Mouse (Mus musculus) hindbrain, embryonic 16.5 days (tissue): ENCODE measurements around the gene Ddb1. TPM values are rescaled to one million over a fixed set of nuclear protein-coding genes. Genes with fewer than 3 reads are reported as not detected.
"Not testable (repeated sequence)": the region's sequence is repeated elsewhere in the genome, so short reads cannot be mapped to it uniquely, and the experiment has no call there.

Experiments used
- ATAC-seq: fragments of 200-750 bp; cut with Nextera tagmentation; 2 replicates; pipeline ENCODE4 v1.8.0; 2017; ENCODE audit warnings: moderate TSS enrichment, moderate library complexity
- H3K27ac ChIP-seq: fragments of 300-500 bp; sonication (generic); 2 replicates; pipeline ENCODE4 v1.5.1; 2014; ENCODE audit warnings: low read depth, mild to moderate bottlenecking, control low read depth, low read length, moderate library complexity
- H3K27me3 ChIP-seq: fragments of 300-500 bp; sonication (generic); replicated peaks from 2 replicates; pipeline ENCODE4 v1.6.1; 2014; ENCODE audit warnings: low read length; ENCODE audit not compliant: control insufficient read depth, insufficient read depth
- H3K36me3 ChIP-seq: fragments of 300-500 bp; sonication (generic); 2 replicates; pipeline ENCODE4 v1.6.1; 2014; ENCODE audit warnings: mild to moderate bottlenecking, low read length, moderate library complexity, mixed read lengths; ENCODE audit not compliant: control insufficient read depth, insufficient read depth
- H3K4me1 ChIP-seq: fragments of 300-500 bp; sonication (generic); 2 replicates; pipeline ENCODE4 v1.6.1; 2014; ENCODE audit warnings: low read depth, low read length; ENCODE audit not compliant: control insufficient read depth, insufficient read depth
- H3K4me2 ChIP-seq: fragments of 300-500 bp; sonication (generic); 2 replicates; pipeline ENCODE4 v1.6.1; 2014; ENCODE audit warnings: mild to moderate bottlenecking, low read length, control low read depth, moderate library complexity
- H3K4me3 ChIP-seq: fragments of 300-500 bp; sonication (generic); 2 replicates; pipeline ENCODE4 v1.5.1; 2014; ENCODE audit warnings: mild to moderate bottlenecking, low read length, control low read depth, moderate library complexity
- H3K9ac ChIP-seq: fragments of 300-500 bp; sonication (generic); 2 replicates; pipeline ENCODE4 v1.6.1; 2014; ENCODE audit warnings: low read depth, mild to moderate bottlenecking, control low read depth, low read length, moderate library complexity
- H3K9me3 ChIP-seq: fragments of 300-500 bp; sonication (generic); 2 replicates; pipeline ENCODE4 v1.6.1; 2014; ENCODE audit warnings: mild to moderate bottlenecking, low read length, moderate library complexity; ENCODE audit not compliant: control insufficient read depth
- WGBS: fragments of 180-500 bp; shearing (Covaris S2); extraction: QIAGEN DNeasy Blood & Tissue Kit; methylation state at CpG from one replicate; pipeline ENCODE4 v1.1.7; 2014; 5-methylcytosine and 5-hydroxymethylcytosine counted together
- polyA plus RNA-seq: library from polyadenylated mRNA; unstranded; fragments of >200 nt; fragmentation: Nextera tagmentation; extraction: Ambion mirVana; gene quantifications from 2 replicates; pipeline ENCODE4 v1.2.1, GENCODE M21; 2015

Ddb1 gene
- polyA plus RNA-seq = 203 and 237 TPM in 2 replicates

DNA sequence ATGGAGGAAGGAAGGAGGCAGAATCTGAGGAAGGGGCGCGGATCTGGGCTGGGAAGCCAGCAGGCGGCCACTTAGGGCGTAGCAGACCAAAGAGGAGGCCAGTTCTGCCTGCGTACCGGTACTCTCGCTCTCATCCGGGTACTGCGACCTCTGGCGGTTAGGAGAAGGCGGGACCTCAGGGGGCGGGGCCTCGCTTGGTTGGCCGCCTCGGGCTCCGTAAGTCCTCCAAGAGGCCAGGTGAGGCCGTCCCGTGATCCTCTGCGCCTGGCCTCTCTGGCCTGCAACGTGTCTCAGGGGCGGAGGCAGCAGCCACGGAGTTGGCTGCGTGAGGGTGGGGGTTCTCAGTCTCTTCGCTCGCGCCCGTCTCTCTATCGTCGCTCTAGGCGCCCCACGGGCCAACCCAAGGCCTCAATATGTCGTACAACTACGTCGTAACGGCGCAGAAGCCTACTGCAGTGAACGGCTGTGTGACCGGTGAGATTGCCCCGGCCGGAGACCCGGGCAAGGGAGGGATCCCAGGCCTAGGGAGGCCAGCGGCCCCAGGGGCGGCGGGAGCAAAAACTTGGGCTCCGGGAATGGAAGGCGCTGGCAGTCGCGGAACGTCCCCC, at the start of gene Ddb1, which contains the start of gene Tkfc:
Gene Ddb1 (plus strand): TSS at position 35 of the 608 bp plus-strand sequence.
Gene Tkfc (minus strand): TSS at position 362 of the 608 bp plus-strand sequence.
- Histone ChIP-seq H3K27me3 (no peaks in the 10 kb centered on the region), H3K4me3 (peak within 1 kb of the TSS; percentile 72), H3K36me3 (peaks cover 21% of the 10 kb centered on the region), H3K4me1 (peaks cover 26% of the 10 kb centered on the region), H3K9ac (peak within 1 kb of the TSS; percentile 86), H3K27ac (peak within 1 kb of the TSS; percentile 92), H3K4me2 (peak within 1 kb of the TSS; percentile 85), H3K9me3 (no peaks in the 10 kb centered on the region)
- under 1% methylated on average over 47 of the region's 49 CpGs for WGBS
- peak; percentile 98 for ATAC-seq

DNA sequence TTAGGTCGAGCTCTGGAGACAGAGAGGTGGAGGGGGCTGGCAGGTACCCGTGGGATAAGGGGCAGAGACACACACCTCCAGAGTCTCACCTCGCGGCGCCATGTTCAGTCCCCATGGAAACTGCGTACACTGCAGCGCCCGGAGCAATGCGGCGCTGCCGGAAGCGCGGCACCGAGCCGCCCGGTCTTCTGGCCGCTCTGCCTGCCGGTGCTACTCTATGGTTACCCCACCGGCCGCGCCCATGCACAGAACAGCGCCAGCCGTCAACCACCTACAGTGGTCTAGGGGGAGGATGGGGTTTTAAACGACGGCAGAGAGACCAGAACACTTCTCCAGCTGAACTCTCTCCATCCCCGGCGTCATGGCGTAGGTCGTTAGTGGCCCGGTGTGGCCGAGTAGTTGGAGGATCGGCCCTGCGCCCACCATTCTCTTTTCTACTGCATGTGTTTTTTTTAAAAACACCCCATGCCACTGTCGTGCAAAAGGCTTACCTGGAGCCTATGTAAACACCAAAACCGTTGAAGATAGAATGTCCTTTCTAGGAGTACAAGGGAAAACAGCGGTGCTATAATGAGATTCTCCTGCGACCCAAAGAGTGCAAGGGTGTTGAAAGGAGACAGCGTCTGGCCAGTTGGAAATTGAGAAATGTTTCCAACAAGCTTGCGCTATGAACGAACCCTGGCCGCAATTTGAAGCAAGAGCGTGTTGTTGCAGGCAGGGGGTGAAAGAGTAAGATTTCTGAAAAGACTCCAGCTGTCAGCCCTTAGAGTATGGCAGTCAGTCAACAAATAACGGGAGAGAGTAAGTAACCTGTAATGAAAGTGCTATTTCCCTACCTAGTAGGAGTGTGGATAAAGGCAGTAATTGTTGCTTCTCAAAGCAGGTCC, 49.3 kb upstream of the Ddb1 start, which contains the start of gene Tmem216:
Gene Tmem216 (minus strand): TSS at position 615 of the 887 bp plus-strand sequence.
- Histone ChIP-seq H3K27me3 (no peaks in the 10 kb centered on the region), H3K4me1 (peaks cover 12% of the 10 kb centered on the region), H3K9ac (peak within 1 kb of the TSS; percentile 88), H3K4me2 (peak within 1 kb of the TSS; percentile 89), H3K4me3 (peak within 1 kb of the TSS; percentile 70), H3K36me3 (peaks cover 6% of the 10 kb centered on the region), H3K27ac (peak within 1 kb of the TSS; percentile 87), H3K9me3 (no peaks in the 10 kb centered on the region)
- WGBS = under 1% methylated on average over 43 of the region's 43 CpGs
- ATAC-seq = peak; percentile 98

DNA sequence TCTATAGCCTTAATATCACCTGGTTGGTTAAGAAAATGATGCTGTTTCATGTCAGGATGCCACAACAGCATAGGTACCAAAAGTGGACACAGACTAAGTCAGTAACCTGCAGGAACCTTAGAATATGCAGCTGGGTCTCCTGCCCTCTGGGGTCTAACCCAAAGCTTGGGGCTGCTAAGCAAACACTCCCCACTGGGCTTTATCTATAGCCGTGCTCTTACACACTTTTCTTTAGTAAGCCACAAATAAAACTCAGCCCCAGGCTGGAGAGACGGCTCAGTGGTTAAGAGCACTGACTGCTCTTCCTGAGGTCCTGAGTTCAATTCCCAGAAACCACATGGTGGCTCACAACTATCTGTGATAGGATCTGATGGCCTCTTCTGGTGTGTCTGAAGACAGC, 48.1 kb upstream of the Ddb1 start:
- Histone ChIP-seq H3K36me3 (no peaks in the 10 kb centered on the region), H3K27me3 (no peaks in the 10 kb centered on the region), H3K27ac (no peak overlapping the region), H3K4me2 (no peak overlapping the region), H3K4me3 (no peak overlapping the region), H3K4me1 (peaks cover 12% of the 10 kb centered on the region), H3K9me3 (no peaks in the 10 kb centered on the region), H3K9ac (no peak overlapping the region)
- WGBS = 62% methylated on average over 2 of the region's 2 CpGs
- ATAC-seq = no peak

DNA sequence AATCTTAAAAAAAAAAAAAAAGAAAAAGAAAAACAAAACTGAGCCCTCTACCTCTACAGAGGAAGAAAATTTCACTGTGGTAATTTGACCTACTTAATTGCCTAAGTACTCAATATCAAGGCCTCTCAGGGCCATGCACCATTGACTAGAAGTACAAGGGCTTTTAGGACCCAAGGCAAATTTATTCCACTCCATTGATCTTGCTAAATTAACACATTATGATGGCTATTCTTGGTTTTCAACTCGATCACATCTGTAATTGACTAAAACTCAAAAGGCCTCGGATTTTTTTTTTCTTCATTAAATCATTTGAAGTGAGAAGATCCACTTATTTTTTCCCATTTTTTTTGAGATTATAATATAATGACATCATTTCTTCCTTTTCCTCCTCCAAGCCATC, 47.7 kb upstream of the Ddb1 start:
- no peak overlapping the region for H3K4me3 ChIP-seq
- no peak overlapping the region for H3K4me2 ChIP-seq
- WGBS = 68% methylated on average over 2 of the region's 2 CpGs
- H3K9me3 ChIP-seq = no peaks in the 10 kb centered on the region
- no peaks in the 10 kb centered on the region for H3K36me3 ChIP-seq
- H3K4me1 ChIP-seq = peaks cover 12% of the 10 kb centered on the region
- no peak for ATAC-seq
- no peaks in the 10 kb centered on the region for H3K27me3 ChIP-seq
- no peak overlapping the region for H3K9ac ChIP-seq
- H3K27ac ChIP-seq = no peak overlapping the region

DNA sequence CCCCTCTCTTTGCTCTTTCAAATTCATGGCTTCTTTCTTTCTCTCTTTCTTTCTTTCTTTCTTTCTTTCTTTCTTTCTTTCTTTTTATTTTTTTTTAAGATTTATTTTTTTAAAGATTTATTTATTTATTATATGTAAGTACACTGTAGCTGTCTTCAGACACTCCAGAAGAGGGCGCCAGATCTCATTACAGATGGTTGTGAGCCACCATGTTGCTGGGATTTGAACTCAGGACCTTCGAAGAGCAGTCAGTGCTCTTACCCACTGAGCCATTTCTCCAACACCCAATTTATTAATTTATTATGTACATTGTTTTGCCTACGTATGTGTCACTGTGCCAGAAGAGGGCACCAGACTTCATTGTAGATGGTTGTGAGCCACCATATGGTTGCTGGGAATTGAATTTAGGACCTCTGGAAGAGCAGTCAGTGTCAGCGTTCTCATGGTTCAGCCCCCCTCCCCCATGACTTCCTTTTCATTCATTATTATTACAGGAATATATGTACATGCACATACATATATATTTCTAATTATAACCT, 47.2 kb upstream of the Ddb1 start:
- H3K27ac ChIP-seq, H3K9ac ChIP-seq, H3K4me2 ChIP-seq, H3K36me3 ChIP-seq, H3K4me3 ChIP-seq, ATAC-seq, H3K9me3 ChIP-seq, H3K27me3 ChIP-seq: not testable (repeated sequence)
- peaks cover 12% of the 10 kb centered on the region for H3K4me1 ChIP-seq
- 70% methylated on average over 4 of the region's 4 CpGs for WGBS

DNA sequence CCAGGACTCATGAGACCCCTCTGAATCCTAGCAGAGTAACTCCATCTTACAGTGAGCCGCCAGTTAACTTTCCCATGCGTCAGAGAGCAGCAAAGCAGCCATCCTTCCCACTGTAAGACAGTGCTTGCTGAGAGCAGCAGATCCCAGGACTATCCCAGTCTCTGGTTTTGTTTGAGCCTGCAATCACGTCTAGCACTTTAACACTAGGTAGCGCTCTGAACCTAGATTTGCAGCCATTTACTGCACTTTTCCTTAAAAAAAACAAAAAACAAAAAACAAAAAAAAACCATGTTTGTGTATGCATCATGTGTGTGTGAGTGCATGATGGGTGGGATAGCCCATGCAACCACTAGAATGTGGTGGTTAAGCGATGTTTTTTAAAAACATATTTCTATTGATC, 45.0 kb upstream of the Ddb1 start:
- Histone ChIP-seq H3K9ac (no peak overlapping the region), H3K9me3 (no peaks in the 10 kb centered on the region), H3K4me2 (no peak overlapping the region), H3K36me3 (no peaks in the 10 kb centered on the region), H3K4me1 (peaks cover 5% of the 10 kb centered on the region), H3K27me3 (no peaks in the 10 kb centered on the region; the same call in 1 of the 2 replicates), H3K4me3 (no peak overlapping the region), H3K27ac (no peak overlapping the region)
- 31% methylated on average over 5 of the region's 5 CpGs for WGBS
- no peak for ATAC-seq

DNA sequence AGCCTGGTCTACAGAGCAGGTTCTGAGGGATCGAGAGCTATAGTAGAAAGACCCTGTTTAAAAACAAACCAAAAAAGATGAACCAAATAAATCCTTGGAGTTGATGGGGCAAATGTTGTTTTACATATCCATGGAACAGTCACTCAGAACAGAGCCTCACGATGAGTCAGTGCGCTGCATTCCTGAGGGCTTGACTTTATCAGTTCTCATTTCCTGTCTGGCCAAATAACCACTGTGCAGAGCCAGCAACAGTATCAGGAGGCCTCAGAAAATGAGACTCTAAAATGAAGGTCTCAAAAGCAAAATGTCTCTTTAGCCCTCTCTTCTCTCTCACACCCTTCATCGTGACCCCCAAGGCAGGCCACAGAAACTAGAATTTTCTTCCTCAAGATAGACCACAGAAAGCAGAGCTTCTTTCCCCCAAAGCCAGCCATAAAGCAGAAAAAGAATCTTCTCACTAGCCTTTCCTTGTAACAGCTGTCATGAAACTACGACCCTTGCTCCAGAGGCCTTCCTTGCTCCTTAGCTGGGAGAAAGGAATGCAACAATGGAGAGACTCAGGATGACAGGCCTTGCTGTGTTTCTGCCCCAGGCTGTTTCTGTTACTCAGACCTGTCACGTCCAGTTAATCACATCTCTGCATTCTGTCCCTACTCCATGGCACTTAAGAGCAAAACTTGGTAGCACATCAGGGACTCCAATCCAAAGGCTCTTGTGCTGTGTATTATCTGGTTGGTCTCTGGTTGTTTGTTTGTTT, 43.4 kb upstream of the Ddb1 start:
- WGBS = 68% methylated on average over 6 of the region's 6 CpGs
- Histone ChIP-seq H3K27me3 (no peaks in the 10 kb centered on the region; the same call in 1 of the 2 replicates), H3K9ac (peak overlapping the region; percentile 22; the same call in 1 of the 2 replicates)

DNA sequence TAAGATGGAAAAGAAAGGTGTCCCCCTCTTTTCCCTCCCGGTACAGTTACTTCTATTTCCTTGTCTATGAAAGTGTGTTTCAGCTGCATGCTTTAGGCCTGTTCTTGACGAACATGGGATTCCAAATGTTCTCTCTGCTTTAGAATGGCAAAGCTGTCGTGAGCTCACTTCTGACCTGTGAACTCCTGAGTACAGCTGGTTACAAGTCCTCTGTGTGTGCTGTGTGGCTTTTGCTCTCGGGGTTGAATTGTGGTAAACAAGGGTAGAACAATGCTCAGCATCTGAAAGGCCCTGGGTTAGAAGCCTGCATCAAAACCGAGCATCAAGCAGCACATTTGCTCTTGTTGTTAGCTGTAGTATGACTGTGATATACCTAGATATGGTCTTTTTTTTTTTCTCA, 42.8 kb upstream of the Ddb1 start:
- Histone ChIP-seq H3K27me3 (no peaks in the 10 kb centered on the region; the same call in 1 of the 2 replicates), H3K4me2 (no peak overlapping the region), H3K9ac (no peak overlapping the region), H3K4me3 (no peak overlapping the region), H3K36me3 (no peaks in the 10 kb centered on the region), H3K4me1 (no peaks in the 10 kb centered on the region), H3K9me3 (no peaks in the 10 kb centered on the region), H3K27ac (no peak overlapping the region)
- 66% methylated on average over 5 of the region's 5 CpGs for WGBS
- ATAC-seq = no peak

More for the DNA sequence above, 43.4 kb upstream of the Ddb1 start:
- no peaks in the 10 kb centered on the region for H3K9me3 ChIP-seq
- H3K36me3 ChIP-seq = no peaks in the 10 kb centered on the region
- no peak for ATAC-seq
- no peak overlapping the region for H3K4me3 ChIP-seq
- H3K4me2 ChIP-seq = no peak overlapping the region
- H3K27ac ChIP-seq = no peak overlapping the region
- H3K4me1 ChIP-seq = no peaks in the 10 kb centered on the region; the same call in 1 of the 2 replicates
